Mouse (Mus musculus): ENCODE data around the gene Nfkbiz. TPM values are rescaled to one million over a fixed set of nuclear protein-coding genes. Genes with fewer than 3 reads are reported as not detected.
A peak's percentile ranks its signal among the peaks of the same experiment; 100 is the strongest.
"Not testable (repeated sequence)": the region's sequence is repeated elsewhere in the genome, so short reads cannot be mapped to it uniquely, and the experiment has no call there.

Gene Nfkbiz
- total RNA-seq (2021) = 1 to 10 TPM; 2.4 TPM

GRCm38 (mm10) chr16:55838510-55839474 is at the start of gene Nfkbiz:
Gene Nfkbiz (minus strand): TSS chr16:55838899.
- intact Hi-C loops (cut with DNase I) = loop anchor here (1.0 kb wide), 1 partner anchor 17 kb away; no protein-coding TSS in a partner anchor
- DNase-seq = peak; percentile 92

- intact Hi-C loops (cut with DNase I) = no loop called here
- no peak for DNase-seq
Observed at GRCm38 (mm10) chr16:55887814-55888583, 49.3 kb upstream of the Nfkbiz start.

- intact Hi-C loops (cut with DNase I) = no loop called here
- DNase-seq = no peak
Observed at GRCm38 (mm10) chr16:55884246-55884645, 45.5 kb upstream of the Nfkbiz start.

- intact Hi-C loops (cut with DNase I) = no loop called here
Observed at GRCm38 (mm10) chr16:55876025-55876424, 37.3 kb upstream of the Nfkbiz start.

GRCm38 (mm10) chr16:55863832-55864231 is 25.1 kb upstream of the Nfkbiz start:
- DNase-seq = no peak
- intact Hi-C loops (cut with DNase I) = no loop called here

More at GRCm38 (mm10) chr16:55876025-55876424, 37.3 kb upstream of the Nfkbiz start:
- no peak for DNase-seq

- intact Hi-C loops (cut with DNase I) = no loop called here
- DNase-seq = peak; percentile 67 to 76
Observed at GRCm38 (mm10) chr16:55863149-55863815, 24.6 kb upstream of the Nfkbiz start.

GRCm38 (mm10) chr16:55861104-55861503 is 22.4 kb upstream of the Nfkbiz start:
- intact Hi-C loops (cut with DNase I) = no loop called here
- DNase-seq = no peak

- intact Hi-C loops (cut with DNase I); DNase-seq: not testable (repeated sequence)
Observed at GRCm38 (mm10) chr16:55859421-55859820, 20.7 kb upstream of the Nfkbiz start.

- DNase-seq = peak; percentile 54 to 77
- intact Hi-C loops (cut with DNase I) = no loop called here
Observed at GRCm38 (mm10) chr16:55858465-55858864, 19.8 kb upstream of the Nfkbiz start.

- DNase-seq = peak; percentile 74 to 85
- intact Hi-C loops (cut with DNase I) = loop anchor here (1.0 to 2.0 kb wide), 2 partner anchors 334 to 374 kb away; no protein-coding TSS in a partner anchor
Observed at GRCm38 (mm10) chr16:55852943-55853727, 14.4 kb upstream of the Nfkbiz start.

- intact Hi-C loops (cut with DNase I) = loop anchor here (2.0 kb wide), 1 partner anchor 374 kb away; no protein-coding TSS in a partner anchor
- DNase-seq = no peak
Observed at GRCm38 (mm10) chr16:55852515-55852914, 13.8 kb upstream of the Nfkbiz start.

GRCm38 (mm10) chr16:55850485-55850884 is 11.8 kb upstream of the Nfkbiz start:
- intact Hi-C loops (cut with DNase I) = no loop called here
- DNase-seq = no peak

- DNase-seq = no peak
Observed at GRCm38 (mm10) chr16:55847679-55848078, 9.0 kb upstream of the Nfkbiz start.

GRCm38 (mm10) chr16:55844847-55845246 is 6.1 kb upstream of the Nfkbiz start:
- intact Hi-C loops (cut with DNase I) = no loop called here
- DNase-seq = no peak

More at GRCm38 (mm10) chr16:55847679-55848078, 9.0 kb upstream of the Nfkbiz start:
- intact Hi-C loops (cut with DNase I) = no loop called here

- DNase-seq = no peak
- intact Hi-C loops (cut with DNase I) = no loop called here
Observed at GRCm38 (mm10) chr16:55843919-55844318, 5.2 kb upstream of the Nfkbiz start.

GRCm38 (mm10) chr16:55843134-55843533 is 4.4 kb upstream of the Nfkbiz start:
- DNase-seq = no peak
- intact Hi-C loops (cut with DNase I) = no loop called here

GRCm38 (mm10) chr16:55841506-55841905 is 2.8 kb upstream of the Nfkbiz start:
- intact Hi-C loops (cut with DNase I) = no loop called here
- DNase-seq = no peak

GRCm38 (mm10) chr16:55838129-55838509 is 580 bp downstream of the Nfkbiz start:
- intact Hi-C loops (cut with DNase I) = loop anchor here (1.0 kb wide), 1 partner anchor 17 kb away; no protein-coding TSS in a partner anchor
- no peak for DNase-seq

GRCm38 (mm10) chr16:55837653-55838052 is 1.0 kb downstream of the Nfkbiz start:
- DNase-seq = not testable (repeated sequence)
- intact Hi-C loops (cut with DNase I) = loop anchor here (1.0 kb wide), 1 partner anchor 16 kb away; no protein-coding TSS in a partner anchor

GRCm38 (mm10) chr16:55837168-55837567 is 1.5 kb downstream of the Nfkbiz start:
- no peak for DNase-seq
- intact Hi-C loops (cut with DNase I) = no loop called here
